Mouse (Mus musculus) forebrain, embryonic 15.5 days (tissue): ENCODE measurements around the gene Col18a1. TPM values are rescaled to one million over a fixed set of nuclear protein-coding genes. Genes with fewer than 3 reads are reported as not detected.

Source experiments
- ATAC-seq: fragments of 200-750 bp; cut with Nextera tagmentation; replicated peaks from 2 replicates; pipeline ENCODE4 v1.8.0; 2017; ENCODE audit warnings: mild to moderate bottlenecking, moderate TSS enrichment, moderate library complexity
- H3K27ac ChIP-seq: fragments of 300-500 bp; sonication (generic); replicated peaks from 2 replicates; pipeline ENCODE4 v1.5.1; 2015; ENCODE audit warnings: mild to moderate bottlenecking, inconsistent platforms
- H3K27me3 ChIP-seq: fragments of 300-500 bp; sonication (generic); 2 replicates; pipeline ENCODE4 v1.6.1; 2015; ENCODE audit warnings: inconsistent platforms
- H3K36me3 ChIP-seq: fragments of 300-500 bp; sonication (generic); 2 replicates; pipeline ENCODE4 v1.6.1; 2015; ENCODE audit warnings: mild to moderate bottlenecking, inconsistent platforms
- H3K4me1 ChIP-seq: fragments of 300-500 bp; sonication (generic); 2 replicates; pipeline ENCODE4 v1.6.1; 2015; ENCODE audit warnings: inconsistent platforms
- H3K4me2 ChIP-seq: fragments of 300-500 bp; sonication (generic); replicated peaks from 2 replicates; pipeline ENCODE4 v1.6.1; 2015; ENCODE audit warnings: mild to moderate bottlenecking, inconsistent platforms
- H3K4me3 ChIP-seq: fragments of 300-500 bp; sonication (generic); 2 replicates; pipeline ENCODE4 v1.5.1; 2015; ENCODE audit warnings: mild to moderate bottlenecking, inconsistent platforms
- H3K9ac ChIP-seq: fragments of 300-500 bp; sonication (generic); replicated peaks from 2 replicates; pipeline ENCODE4 v1.6.1; 2015; ENCODE audit warnings: mild to moderate bottlenecking, inconsistent platforms
- H3K9me3 ChIP-seq: fragments of 300-500 bp; sonication (generic); 2 replicates; pipeline ENCODE4 v1.6.1; 2016; ENCODE audit warnings: inconsistent platforms
- WGBS: fragments of 180-500 bp; shearing (Covaris S2); methylation state at CpG from one replicate; pipeline ENCODE4 v1.1.7; 2015; ENCODE audit warnings: mixed read lengths; 5-methylcytosine and 5-hydroxymethylcytosine counted together
- polyA plus RNA-seq: library from polyadenylated mRNA; unstranded; fragments of >200 nt; fragmentation: Nextera tagmentation; extraction: Ambion mirVana; gene quantifications from 2 replicates; pipeline ENCODE4 v1.2.1, GENCODE M21; 2015

Gene Col18a1
- polyA plus RNA-seq, 1 experiment from 2014 or later: 23.5 TPM

GRCm38 (mm10) chr10:77200295-77200694 lies 33.9 kb upstream of the Col18a1 start:
- no peak for ATAC-seq
- H3K27ac ChIP-seq: no peak overlapping the region
- no peaks in the 10 kb centered on the region for H3K36me3 ChIP-seq
- H3K9ac ChIP-seq: no peak overlapping the region
- WGBS: 86% methylated on average over 9 of the region's 9 CpGs
- H3K9me3 ChIP-seq: no peaks in the 10 kb centered on the region
- no peaks in the 10 kb centered on the region for H3K4me1 ChIP-seq
- H3K4me3 ChIP-seq: no peak overlapping the region
- no peaks in the 10 kb centered on the region for H3K27me3 ChIP-seq
- H3K4me2 ChIP-seq: no peak overlapping the region

GRCm38 (mm10) chr10:77199229-77199628 lies 32.9 kb upstream of the Col18a1 start:
- no peaks in the 10 kb centered on the region for H3K4me1 ChIP-seq
- H3K27me3 ChIP-seq: no peaks in the 10 kb centered on the region
- H3K9ac ChIP-seq: no peak overlapping the region
- H3K27ac ChIP-seq: no peak overlapping the region
- no peak overlapping the region for H3K4me2 ChIP-seq
- WGBS: 59% methylated on average over 2 of the region's 2 CpGs
- H3K36me3 ChIP-seq: no peaks in the 10 kb centered on the region
- ATAC-seq: no peak
- H3K9me3 ChIP-seq: no peaks in the 10 kb centered on the region
- no peak overlapping the region for H3K4me3 ChIP-seq

- H3K4me2 ChIP-seq: no peak overlapping the region
- no peaks in the 10 kb centered on the region for H3K27me3 ChIP-seq
- H3K4me3 ChIP-seq: no peak overlapping the region
- H3K9ac ChIP-seq: no peak overlapping the region
- WGBS: 15% methylated on average over 9 of the region's 9 CpGs
- H3K27ac ChIP-seq: no peak overlapping the region
- no peaks in the 10 kb centered on the region for H3K9me3 ChIP-seq
- H3K36me3 ChIP-seq: no peaks in the 10 kb centered on the region
- H3K4me1 ChIP-seq: no peaks in the 10 kb centered on the region
- ATAC-seq: no peak
These were observed 31.3 kb upstream of the Col18a1 start for GRCm38 (mm10) chr10:77197469-77198209.

GRCm38 (mm10) chr10:77196676-77197075 lies 30.3 kb upstream of the Col18a1 start:
- no peak overlapping the region for H3K4me2 ChIP-seq
- H3K27ac ChIP-seq: no peak overlapping the region
- no peaks in the 10 kb centered on the region for H3K36me3 ChIP-seq
- H3K9ac ChIP-seq: no peak overlapping the region
- H3K9me3 ChIP-seq: no peaks in the 10 kb centered on the region
- 0 out of 2 replicates have a peak, but pooled peaks cover under 1% of the 10 kb centered on the region for H3K4me1 ChIP-seq
- WGBS: 80% methylated on average over 4 of the region's 4 CpGs
- no peak for ATAC-seq
- H3K27me3 ChIP-seq: no peaks in the 10 kb centered on the region
- H3K4me3 ChIP-seq: no peak overlapping the region

GRCm38 (mm10) chr10:77196115-77196514 lies 29.8 kb upstream of the Col18a1 start:
- WGBS: 87% methylated on average over 3 of the region's 3 CpGs

GRCm38 (mm10) chr10:77193495-77193894 lies 27.1 kb upstream of the Col18a1 start:
- H3K9ac ChIP-seq: no peak overlapping the region
- no peaks in the 10 kb centered on the region for H3K9me3 ChIP-seq
- H3K27me3 ChIP-seq: no peaks in the 10 kb centered on the region
- H3K4me3 ChIP-seq: no peak overlapping the region
- no peaks in the 10 kb centered on the region for H3K36me3 ChIP-seq
- H3K27ac ChIP-seq: no peak overlapping the region
- H3K4me1 ChIP-seq: 0 out of 2 replicates have a peak, but pooled peaks cover 10% of the 10 kb centered on the region
- ATAC-seq: no peak
- H3K4me2 ChIP-seq: no peak overlapping the region

More at GRCm38 (mm10) chr10:77196115-77196514, 29.8 kb upstream of the Col18a1 start:
- ATAC-seq: no peak
- no peak overlapping the region for H3K4me3 ChIP-seq
- H3K36me3 ChIP-seq: no peaks in the 10 kb centered on the region
- no peak overlapping the region for H3K4me2 ChIP-seq
- no peaks in the 10 kb centered on the region for H3K9me3 ChIP-seq
- H3K4me1 ChIP-seq: 0 out of 2 replicates have a peak, but pooled peaks cover 6% of the 10 kb centered on the region
- no peak overlapping the region for H3K9ac ChIP-seq
- no peaks in the 10 kb centered on the region for H3K27me3 ChIP-seq
- no peak overlapping the region for H3K27ac ChIP-seq

- 77% methylated on average over 17 of the region's 17 CpGs for WGBS
- Histone ChIP-seq H3K27me3 (no peaks in the 10 kb centered on the region), H3K27ac (no peak overlapping the region), H3K4me2 (no peak overlapping the region), H3K9me3 (no peaks in the 10 kb centered on the region), H3K9ac (no peak overlapping the region), H3K4me3 (no peak overlapping the region), H3K4me1 (0 out of 2 replicates have a peak, but pooled peaks cover 10% of the 10 kb centered on the region), H3K36me3 (no peaks in the 10 kb centered on the region)
- no peak for ATAC-seq
These were observed 26.4 kb upstream of the Col18a1 start for GRCm38 (mm10) chr10:77192745-77193144.

GRCm38 (mm10) chr10:77190967-77191915 lies 24.9 kb upstream of the Col18a1 start:
- ATAC-seq: no peak
- Histone ChIP-seq H3K27ac (no peak overlapping the region), H3K9me3 (no peaks in the 10 kb centered on the region), H3K36me3 (no peaks in the 10 kb centered on the region), H3K4me2 (no peak overlapping the region), H3K27me3 (no peaks in the 10 kb centered on the region), H3K9ac (no peak overlapping the region), H3K4me3 (no peak overlapping the region), H3K4me1 (0 out of 2 replicates have a peak, but pooled peaks cover 10% of the 10 kb centered on the region)
- WGBS: 24% methylated on average over 10 of the region's 10 CpGs

- ATAC-seq: no peak
- H3K27me3 ChIP-seq: no peaks in the 10 kb centered on the region
- 0 out of 2 replicates have a peak, but pooled peaks cover 10% of the 10 kb centered on the region for H3K4me1 ChIP-seq
- WGBS: 78% methylated on average over 7 of the region's 7 CpGs
- no peak overlapping the region for H3K9ac ChIP-seq
- H3K9me3 ChIP-seq: no peaks in the 10 kb centered on the region
- no peak overlapping the region for H3K27ac ChIP-seq
- H3K36me3 ChIP-seq: no peaks in the 10 kb centered on the region
- H3K4me3 ChIP-seq: no peak overlapping the region
- no peak overlapping the region for H3K4me2 ChIP-seq
These were observed 21.1 kb upstream of the Col18a1 start for GRCm38 (mm10) chr10:77187427-77187826.

- H3K9me3 ChIP-seq: no peaks in the 10 kb centered on the region
- no peak overlapping the region for H3K4me3 ChIP-seq
- no peak for ATAC-seq
- no peak overlapping the region for H3K27ac ChIP-seq
- 62% methylated on average over 3 of the region's 3 CpGs for WGBS
- no peaks in the 10 kb centered on the region for H3K4me1 ChIP-seq
- no peak overlapping the region for H3K9ac ChIP-seq
- H3K27me3 ChIP-seq: no peaks in the 10 kb centered on the region
- H3K4me2 ChIP-seq: no peak overlapping the region
- H3K36me3 ChIP-seq: no peaks in the 10 kb centered on the region
These were observed 16.5 kb upstream of the Col18a1 start for GRCm38 (mm10) chr10:77182804-77183331.

GRCm38 (mm10) chr10:77180110-77180509 lies 13.8 kb upstream of the Col18a1 start:
- H3K4me3 ChIP-seq: no peak overlapping the region
- H3K9me3 ChIP-seq: no peaks in the 10 kb centered on the region
- no peak overlapping the region for H3K9ac ChIP-seq
- no peaks in the 10 kb centered on the region for H3K4me1 ChIP-seq
- no peaks in the 10 kb centered on the region for H3K36me3 ChIP-seq
- H3K4me2 ChIP-seq: no peak overlapping the region
- 76% methylated on average over 3 of the region's 3 CpGs for WGBS
- no peaks in the 10 kb centered on the region for H3K27me3 ChIP-seq
- no peak overlapping the region for H3K27ac ChIP-seq
- no peak for ATAC-seq

- H3K9ac ChIP-seq: no peak overlapping the region
- no peak overlapping the region for H3K4me3 ChIP-seq
- no peaks in the 10 kb centered on the region for H3K27me3 ChIP-seq
- H3K4me2 ChIP-seq: no peak overlapping the region
- WGBS: 86% methylated on average over 7 of the region's 7 CpGs
- no peak for ATAC-seq
- H3K27ac ChIP-seq: no peak overlapping the region
- H3K36me3 ChIP-seq: no peaks in the 10 kb centered on the region
- no peaks in the 10 kb centered on the region for H3K9me3 ChIP-seq
- H3K4me1 ChIP-seq: no peaks in the 10 kb centered on the region
These were observed 12.3 kb upstream of the Col18a1 start for GRCm38 (mm10) chr10:77178691-77179090.
